Mouse (Mus musculus) neutrophil, adult 83 days (primary cell): Measurements from ENCODE around the gene Meaf6. TPM values are rescaled to one million over a fixed set of nuclear protein-coding genes. Genes with fewer than 3 reads are reported as not detected.

ENCODE experiments used
- total RNA-seq, 2 experiments: library from RNA; stranded (reverse); gene quantifications; one replicate each; pipeline ENCODE4 v1.2.4; 2023

The Meaf6 gene
- total RNA-seq = 10 to 100 TPM; 19.7 to 28.0 TPM

GRCm38 (mm10) chr4:125084403-125085345 is at the start of gene Meaf6:
Gene Meaf6 (plus strand): TSS chr4:125085134.

GRCm38 (mm10) chr4:125065517-125066307 is 19.2 kb upstream of the Meaf6 start, which contains the start of gene Dnali1:
Gene Dnali1 (minus strand): TSS chr4:125065703.

GRCm38 (mm10) chr4:125066490-125067370 is 18.2 kb upstream of the Meaf6 start, which contains the start of gene Snip1:
Gene Snip1 (plus strand): TSS chr4:125066672.

GRCm38 (mm10) chr4:125127305-125128084 is 42.6 kb downstream of the Meaf6 start, which contains the start of gene Zc3h12a:
Gene Zc3h12a (minus strand): TSS chr4:125127840.

Other genes with a start within 250 kb of the Meaf6 start
- 10 to 100 TPM; 37.5 to 40.6 TPM for gene Yrdc, start 234.5 kb upstream of the Meaf6 start, total RNA-seq
- 10 to 100 TPM in 1 of 2 experiments, 1 to 10 TPM in 1; 8.4 to 12.8 TPM for gene 1110065P20Rik, start 233.9 kb upstream of the Meaf6 start, total RNA-seq
- gene Maneal, start 223.0 kb upstream of the Meaf6 start, total RNA-seq = not detected
- gene Epha10, start 204.2 kb upstream of the Meaf6 start, total RNA-seq = under 1 TPM in 1 of 2 experiments, not detected in 1; 0.09 TPM
- 1 to 10 TPM; 7.6 to 8.3 TPM for gene 9930104L06Rik, start 148.1 kb upstream of the Meaf6 start, total RNA-seq
- 10 to 100 TPM; 70.3 to 91.2 TPM for gene Cdca8, start 145.8 kb upstream of the Meaf6 start, total RNA-seq
- 1 to 10 TPM; 1.9 to 3.3 TPM for gene Rspo1, start 98.7 kb upstream of the Meaf6 start, total RNA-seq
- gene Gnl2, start 68.5 kb upstream of the Meaf6 start, total RNA-seq = 10 to 100 TPM; 35.6 to 41.2 TPM
- gene Dnali1, start 19.4 kb upstream of the Meaf6 start, total RNA-seq = not detected
- 10 to 100 TPM; 26.3 to 29.2 TPM for gene Snip1, start 18.5 kb upstream of the Meaf6 start, total RNA-seq
- 100 to 1,000 TPM; 106 TPM for gene Zc3h12a, start 42.7 kb downstream of the Meaf6 start, total RNA-seq